Mouse (Mus musculus) ES-E14 (cell line): ENCODE measurements around the gene Fam69a. TPM values are rescaled to one million over a fixed set of nuclear protein-coding genes. Genes with fewer than 3 reads are reported as not detected.

Experiments used
- DNase-seq: peaks from one replicate; pipeline ENCODE4 v3.0.0-alpha.2; 2013; ENCODE audit warnings: low read depth, low spot score
- H3K27ac ChIP-seq: 2 replicates; pipeline ENCODE4 v1.5.1; 2012; ENCODE audit warnings: low read depth, mild to moderate bottlenecking, low read length, moderate library complexity, mixed read lengths; ENCODE audit not compliant: poor library complexity, insufficient read depth, severe bottlenecking
- H3K36me3 ChIP-seq: 2 replicates; pipeline ENCODE4 v1.6.1; 2012; ENCODE audit warnings: mild to moderate bottlenecking, low read length, moderate library complexity, mixed read lengths; ENCODE audit not compliant: control insufficient read depth, poor library complexity, insufficient read depth, severe bottlenecking
- H3K4me1 ChIP-seq, 2 experiments: fragments of 150-350 bp in 1 of 2; sonication (generic) in 1 of 2; 2 replicates each; pipeline ENCODE4 v1.6.1; 2012; ENCODE audit warnings: low read length in 2 of 2, mild to moderate bottlenecking in 1 of 2, mixed read lengths in 1 of 2; ENCODE audit not compliant: control insufficient read depth in 2 of 2, insufficient read depth in 2 of 2, poor library complexity in 1 of 2
- H3K4me3 ChIP-seq, 2 experiments: fragments of 150-350 bp in 1 of 2; sonication (generic) in 1 of 2; 2 replicates each; pipeline ENCODE4 v1.5.1; 2012; ENCODE audit warnings: low read length in 2 of 2, low read depth in 1 of 2, mild to moderate bottlenecking in 1 of 2, mixed read lengths in 1 of 2; ENCODE audit not compliant: insufficient read depth in 1 of 2, poor library complexity in 1 of 2, severe bottlenecking in 1 of 2
- H3K9ac ChIP-seq: 2 replicates; pipeline ENCODE4 v1.6.1; 2012; ENCODE audit warnings: low read depth, mild to moderate bottlenecking, low read length, mixed read lengths; ENCODE audit not compliant: poor library complexity, insufficient read depth, severe bottlenecking
- H3K9me3 ChIP-seq: fragments of 150-350 bp; sonication (generic); 2 replicates; pipeline ENCODE4 v1.6.1; 2012; ENCODE audit warnings: low read depth, mild to moderate bottlenecking, low read length; ENCODE audit not compliant: control insufficient read depth, insufficient read depth
- HCFC1 ChIP-seq: IDR thresholded peaks from 2 replicates; pipeline ENCODE4 v1.6.1; 2012; ENCODE audit warnings: low read length, inconsistent platforms, borderline replicate concordance; ENCODE audit not compliant: insufficient read depth
- ZNF384 ChIP-seq: IDR thresholded peaks from 2 replicates; pipeline ENCODE4 v1.6.1; 2012; ENCODE audit warnings: low read depth, low read length, inconsistent platforms
- in situ Hi-C, 2 experiments: fragments of 600-800 bp; cut with MboI; formaldehyde crosslinking; loops; one replicate each; pipeline ENCODE4 v1.15.1; 2025; ENCODE audit warnings: low sequenced_read_pairs in 2 of 2, inconsistent platforms in 1 of 2; ENCODE audit not compliant: unreplicated experiment in 2 of 2
- total RNA-seq: library from RNA; depleted of rRNA; stranded (reverse); fragments of 300-350 nt; gene quantifications from 2 replicates; pipeline ENCODE4 v1.2.3, GENCODE M21; 2012; rRNA removed

Fam69a gene
- total RNA-seq, 1 experiment, result 7.5 TPM

GRCm38 (mm10) chr5:107858963-107859362 lies 127.9 kb downstream of the Fam69a start:
- no peak for DNase-seq
- Histone ChIP-seq H3K9me3 (no peaks in the 10 kb centered on the region), H3K4me3 (no peak overlapping the region), H3K4me1 (peaks cover 2 to 5% of the 10 kb centered on the region in 2 experiments), H3K36me3 (no peaks in the 10 kb centered on the region), H3K9ac (no peak overlapping the region), H3K27ac (no peak overlapping the region)
- TF ChIP-seq HCFC1 (no peak), ZNF384 (peak; percentile 78)
- in situ Hi-C loops, result no loop called here

Other genes starting within 250 kb of the Fam69a start
- gene Ube2d2b, start 157.0 kb downstream of the Fam69a start, total RNA-seq, result 0.16 and 0.27 TPM in 2 replicates
- gene Evi5, start 112.0 kb downstream of the Fam69a start, total RNA-seq, result 35.8 and 44.1 TPM in 2 replicates
- 752 and 756 TPM in 2 replicates for gene Rpl5, start 86.6 kb downstream of the Fam69a start, total RNA-seq
- 236 and 242 TPM in 2 replicates for gene Mtf2, start 78.6 kb upstream of the Fam69a start, total RNA-seq
- 78.3 and 95.5 TPM in 2 replicates for gene Tmed5, start 145.5 kb upstream of the Fam69a start, total RNA-seq
- gene Ccdc18, start 145.8 kb upstream of the Fam69a start, total RNA-seq, result 9.8 and 11.4 TPM in 2 replicates